Mouse (Mus musculus): ENCODE measurements at regions not wholly inside any gene's neighbourhood (a gene's known extent, or its start where the extent isn't known, plus 50 kb on each side); places are given as distances from the start of the nearest gene placed in this dataset.

DNA sequence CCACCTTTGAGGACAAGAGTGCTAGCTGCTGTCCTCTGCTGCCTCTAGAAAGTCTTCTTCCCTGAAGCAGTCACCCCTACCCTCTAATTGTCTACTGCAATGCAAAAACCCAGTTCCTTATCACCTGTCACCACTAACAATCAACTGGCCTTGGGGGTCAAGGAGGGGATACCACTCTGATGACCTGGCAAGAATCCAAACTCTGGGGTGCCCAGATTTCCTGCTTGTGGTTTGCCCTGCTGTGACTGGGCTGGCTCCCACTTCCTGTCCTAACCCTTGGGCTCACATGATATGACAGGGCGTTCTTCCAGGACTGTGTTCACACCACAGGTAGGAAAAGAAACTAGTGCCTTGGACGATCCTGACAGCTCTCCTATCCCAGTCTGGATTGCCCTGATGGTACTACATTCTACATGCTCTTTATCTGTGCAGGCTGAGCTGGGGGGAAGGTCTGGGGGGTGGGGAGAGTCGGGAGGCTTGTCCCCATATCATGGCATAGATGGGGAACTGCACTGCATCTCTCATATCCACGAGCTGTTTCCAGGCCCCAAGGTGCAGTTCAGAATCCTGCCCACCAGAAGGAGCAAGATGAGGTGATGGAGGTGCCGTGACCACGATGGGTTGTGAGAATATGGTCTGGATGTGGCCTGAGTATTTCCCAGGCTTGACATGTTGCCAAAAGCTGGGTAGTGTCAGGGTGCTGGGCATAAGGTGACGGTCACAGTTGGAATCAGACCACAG lies 81.0 kb downstream of the Maf start:
- DNase-seq (ENCODE audit: low read depth, low spot score), result no peak

DNA sequence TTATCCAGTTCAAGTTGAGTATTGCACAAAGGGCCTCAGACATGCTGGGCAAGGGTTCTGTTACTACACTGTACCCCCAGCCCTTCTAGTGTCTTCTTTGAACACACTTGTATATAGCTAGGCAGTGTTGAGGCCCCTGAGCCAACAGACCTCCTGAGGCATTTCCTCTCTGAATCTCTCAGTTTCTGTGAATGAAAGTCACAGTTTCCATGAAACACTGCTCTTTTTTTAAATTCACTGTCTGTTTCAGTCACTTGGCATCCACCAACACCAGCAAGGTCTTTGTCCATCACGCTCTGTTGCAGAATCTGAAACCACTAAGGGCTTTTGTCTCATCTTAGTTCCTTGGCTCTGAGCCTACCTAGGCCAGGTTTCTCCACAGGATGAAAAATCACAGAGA lies 82.5 kb downstream of the Maf start:
- no peak for DNase-seq (ENCODE audit: low read depth, low spot score)

DNA sequence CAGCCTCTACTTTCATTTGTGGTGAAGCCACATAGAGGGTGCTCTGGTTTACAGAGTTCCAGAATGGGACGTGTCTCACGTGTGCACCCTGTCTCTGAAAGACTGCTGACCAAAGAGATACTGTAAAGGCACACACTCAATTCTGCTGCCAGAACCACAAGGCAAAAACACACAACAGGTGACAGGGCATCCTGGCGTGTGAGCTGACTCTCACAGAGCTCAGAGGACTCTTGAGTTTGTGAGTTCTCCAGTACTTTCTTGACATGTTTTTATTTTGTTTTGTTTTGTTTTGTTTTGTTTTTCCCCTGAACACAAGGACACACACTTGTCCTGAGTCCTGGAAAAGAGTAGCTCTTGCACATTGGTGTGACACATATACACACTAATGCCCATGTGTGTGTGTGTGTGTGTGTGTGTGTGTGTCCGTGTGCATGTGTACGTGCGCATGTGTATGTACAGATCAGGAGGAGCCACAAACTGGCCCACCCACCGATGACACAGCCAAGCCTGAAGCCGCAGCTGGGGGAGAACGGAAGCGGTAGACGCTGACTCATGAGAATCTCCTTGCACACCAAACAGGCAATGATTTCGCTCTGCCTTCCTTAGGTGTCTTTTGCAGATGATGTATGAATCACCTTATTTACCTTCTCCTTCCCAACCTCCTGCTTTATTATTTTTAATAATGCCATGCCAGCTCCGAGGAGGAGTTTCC lies 89.4 kb downstream of the Maf start:
- no peak for DNase-seq (ENCODE audit: low read depth, low spot score)

DNA sequence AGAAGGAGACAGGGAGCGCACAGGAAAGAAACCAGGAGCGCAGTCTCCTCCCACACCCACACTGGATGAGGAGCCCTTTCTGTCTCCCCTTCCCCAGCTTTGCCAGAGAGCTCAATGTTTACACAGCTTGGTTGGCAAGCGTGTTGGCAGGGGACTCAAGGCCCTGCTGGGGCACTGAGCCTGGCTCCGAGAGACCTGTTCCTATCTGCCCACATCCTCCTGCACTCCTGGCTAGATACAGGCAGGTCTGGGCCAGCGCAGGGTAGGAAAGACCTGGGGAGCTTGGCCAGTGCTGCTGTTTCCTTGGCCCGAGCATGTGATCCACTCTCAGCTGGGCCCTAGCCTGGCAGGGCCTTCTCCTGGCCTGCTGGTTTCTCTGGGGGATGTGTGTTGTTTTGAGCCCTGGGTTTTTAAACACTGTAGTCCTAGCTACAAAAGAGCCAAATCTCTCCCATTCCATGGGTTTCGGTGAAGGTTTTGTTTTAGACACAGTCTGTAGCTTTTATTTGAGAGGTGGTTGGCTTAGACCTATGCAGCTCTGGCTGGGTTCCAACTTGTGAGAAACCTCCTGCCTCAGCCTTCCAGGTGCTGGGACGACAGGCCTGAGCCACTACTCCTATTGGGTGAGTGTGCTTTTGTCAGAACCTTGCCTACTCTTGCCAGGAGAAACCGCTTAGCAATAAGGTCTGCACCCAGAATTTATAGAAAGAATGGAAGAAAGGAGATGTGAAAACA lies 90.6 kb downstream of the Maf start:
- no peak for DNase-seq (ENCODE audit: low read depth, low spot score)

GRCm38 (mm10) chr8:115613946-115614584 lies 93.5 kb downstream of the Maf start:
- DNase-seq (ENCODE audit: low read depth, low spot score), result no peak

GRCm38 (mm10) chr8:115612119-115612518 lies 95.5 kb downstream of the Maf start:
- no peak for DNase-seq (ENCODE audit: low read depth, low spot score)

DNA sequence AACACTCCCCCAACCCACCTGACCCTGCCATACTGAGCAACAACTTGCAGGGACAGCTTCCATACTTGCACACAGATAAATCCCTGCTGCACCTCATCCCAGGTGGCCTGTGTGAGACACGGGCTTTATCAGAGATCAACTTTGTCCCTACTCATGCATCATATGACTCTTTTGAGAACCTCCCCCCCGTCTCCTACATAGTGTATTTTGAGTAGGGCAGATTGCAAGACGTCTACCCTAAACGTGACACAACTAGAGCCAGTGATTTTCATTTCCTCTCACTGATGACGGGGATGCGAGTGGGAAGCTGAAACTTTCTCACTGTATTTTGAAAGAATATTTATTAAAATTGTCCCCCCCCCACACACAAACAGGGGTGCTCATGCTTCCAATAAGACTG lies 107.8 kb downstream of the Maf start:
- DNase-seq (ENCODE audit: low read depth, low spot score), result no peak

GRCm38 (mm10) chr8:115597226-115597953 lies 110.2 kb downstream of the Maf start:
- no peak for DNase-seq (ENCODE audit: low read depth, low spot score)

GRCm38 (mm10) chr8:115589721-115590120 lies 117.9 kb downstream of the Maf start:
- DNase-seq (ENCODE audit: low read depth, low spot score), result no peak

DNA sequence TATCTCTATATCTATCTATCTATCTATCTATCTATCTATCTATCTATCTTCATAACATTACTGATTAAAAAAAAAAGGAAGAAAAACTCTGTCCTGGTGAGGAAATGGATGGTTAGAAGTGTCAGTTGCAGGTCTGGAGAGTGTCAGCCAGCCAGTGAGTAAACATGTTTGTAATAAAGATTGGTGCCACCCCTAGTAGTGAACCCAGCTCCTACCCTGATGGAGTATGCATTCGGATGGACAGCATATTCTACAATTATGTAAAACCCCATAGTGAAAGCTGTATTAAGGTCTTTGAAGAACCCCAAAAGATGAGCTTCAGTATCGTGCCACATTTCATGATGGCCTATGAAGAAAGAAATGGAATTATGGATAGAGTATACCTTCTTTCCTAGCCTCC lies 118.5 kb downstream of the Maf start:
- no peak for DNase-seq (ENCODE audit: low read depth, low spot score)

GRCm38 (mm10) chr8:115584311-115584907 lies 123.2 kb downstream of the Maf start:
- DNase-seq (ENCODE audit: low read depth, low spot score), result no peak

GRCm38 (mm10) chr8:115583221-115583620 lies 124.4 kb downstream of the Maf start:
- no peak for DNase-seq (ENCODE audit: low read depth, low spot score)

- DNase-seq (ENCODE audit: low read depth, low spot score), result no peak
These were observed 125.6 kb downstream of the Maf start for GRCm38 (mm10) chr8:115581940-115582517.

DNA sequence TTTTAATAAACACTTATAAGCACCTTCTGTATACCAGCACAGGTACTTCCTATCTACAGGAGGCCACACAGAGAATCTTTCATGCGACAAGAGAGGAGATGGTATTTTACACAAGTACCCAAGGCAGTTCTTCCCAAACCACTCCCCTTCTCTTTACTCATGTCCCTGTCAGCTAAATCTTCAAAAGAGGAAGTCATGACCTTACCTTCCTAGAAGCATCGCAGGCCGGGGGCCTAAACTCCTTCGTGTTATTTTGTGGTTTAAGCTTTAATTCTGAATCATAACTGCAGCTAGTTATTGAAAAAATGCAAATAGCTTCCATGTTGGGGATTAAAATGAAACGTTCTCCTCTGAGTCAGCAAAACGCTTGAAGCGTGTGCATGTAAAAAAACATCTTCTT lies 139.2 kb downstream of the Maf start:
- DNase-seq (ENCODE audit: low read depth, low spot score), result no peak

- no peak for DNase-seq (ENCODE audit: low read depth, low spot score)
These were observed 141.8 kb downstream of the Maf start for GRCm38 (mm10) chr8:115565768-115566167.

- no peak for DNase-seq (ENCODE audit: low read depth, low spot score)
These were observed 145.2 kb downstream of the Maf start for GRCm38 (mm10) chr8:115562362-115562761.

- no peak for DNase-seq (ENCODE audit: low read depth, low spot score)
These were observed 146.3 kb downstream of the Maf start for GRCm38 (mm10) chr8:115560985-115561916.

- DNase-seq (ENCODE audit: low read depth, low spot score), result no peak
These were observed 152.1 kb downstream of the Maf start for GRCm38 (mm10) chr8:115555452-115555851.

DNA sequence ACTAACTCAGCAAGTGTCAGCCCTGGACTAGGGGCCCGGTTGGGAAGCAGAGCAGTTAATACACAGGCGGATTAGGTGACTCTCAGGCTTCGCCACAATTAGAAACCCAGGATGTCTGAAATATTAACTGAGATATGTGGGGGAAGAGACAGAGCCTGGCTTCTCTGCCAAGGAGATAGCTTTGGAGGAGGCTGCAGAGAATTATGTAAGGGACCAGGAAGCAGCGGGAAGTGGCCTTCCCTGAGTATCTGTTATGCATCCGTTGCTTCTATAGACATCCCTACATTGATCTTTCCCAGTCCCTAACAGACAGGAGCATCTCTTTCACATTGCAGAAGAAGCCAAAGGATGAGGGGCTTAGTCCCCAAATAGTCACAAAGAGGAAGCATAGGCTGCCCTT lies 153.4 kb downstream of the Maf start:
- DNase-seq (ENCODE audit: low read depth, low spot score), result no peak

DNA sequence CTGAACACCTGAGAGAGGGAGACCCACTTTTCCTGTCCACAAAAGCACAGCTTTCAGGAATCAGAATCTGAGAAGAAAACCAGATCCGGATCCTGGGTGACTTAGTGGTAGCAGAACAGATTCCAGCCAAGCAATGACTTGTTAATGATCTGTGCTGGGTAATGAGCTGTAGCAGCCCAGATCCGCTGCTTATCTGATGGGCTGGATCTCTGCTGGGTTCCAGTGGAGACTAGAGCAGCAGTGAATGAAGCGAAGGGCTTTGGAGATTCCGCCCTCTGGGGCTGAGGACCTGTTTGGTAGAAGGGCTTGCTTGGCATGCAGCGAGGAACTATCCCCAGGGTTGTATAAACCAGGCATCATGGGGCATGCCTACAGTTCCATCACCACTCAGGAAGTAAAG lies 156.3 kb downstream of the Maf start:
- no peak for DNase-seq (ENCODE audit: low read depth, low spot score)
